Mouse (Mus musculus) limb, embryonic 12.5 days (tissue): Measurements from ENCODE around the gene Ppard. TPM values are rescaled to one million over a fixed set of nuclear protein-coding genes. Genes with fewer than 3 reads are reported as not detected.
"Not testable (repeated sequence)": the region's sequence is repeated elsewhere in the genome, so short reads cannot be mapped to it uniquely, and the experiment has no call there.

Source experiments
- ATAC-seq: fragments of 200-750 bp; cut with Nextera tagmentation; 2 replicates; pipeline ENCODE4 v1.8.0; 2017; ENCODE audit warnings: low read depth, moderate TSS enrichment; ENCODE audit not compliant: insufficient number of reproducible peaks, insufficient read depth, low FRiP score, low TSS enrichment
- H3K27ac ChIP-seq: fragments of 300-500 bp; sonication (generic); 2 replicates; pipeline ENCODE4 v1.5.1; 2016; ENCODE audit warnings: mild to moderate bottlenecking, moderate library complexity
- H3K27me3 ChIP-seq: fragments of 300-500 bp; sonication (generic); 2 replicates; pipeline ENCODE4 v1.6.1; 2016; ENCODE audit warnings: mild to moderate bottlenecking, moderate library complexity
- H3K36me3 ChIP-seq: fragments of 300-500 bp; sonication (generic); 2 replicates; pipeline ENCODE4 v1.6.1; 2016; ENCODE audit warnings: mild to moderate bottlenecking, moderate library complexity
- H3K4me1 ChIP-seq: fragments of 300-500 bp; sonication (generic); replicated peaks from 2 replicates; pipeline ENCODE4 v1.6.1; 2016
- H3K4me2 ChIP-seq: fragments of 300-500 bp; sonication (generic); 2 replicates; pipeline ENCODE4 v1.6.1; 2016; ENCODE audit warnings: mild to moderate bottlenecking, moderate library complexity
- H3K4me3 ChIP-seq: fragments of 300-500 bp; sonication (generic); replicated peaks from 2 replicates; pipeline ENCODE4 v1.5.1; 2016; ENCODE audit warnings: mild to moderate bottlenecking
- H3K9ac ChIP-seq: fragments of 300-500 bp; sonication (generic); replicated peaks from 2 replicates; pipeline ENCODE4 v1.6.1; 2016; ENCODE audit warnings: mild to moderate bottlenecking, moderate library complexity
- H3K9me3 ChIP-seq: fragments of 300-500 bp; sonication (generic); 2 replicates; pipeline ENCODE4 v1.6.1; 2016; ENCODE audit warnings: mild to moderate bottlenecking, moderate library complexity
- WGBS: fragments of 180-500 bp; shearing (Covaris S2); methylation state at CpG from one replicate; pipeline ENCODE4 v1.1.7; 2016; 5-methylcytosine and 5-hydroxymethylcytosine counted together
- polyA plus RNA-seq: library from polyadenylated mRNA; unstranded; fragments of >200 nt; fragmentation: Nextera tagmentation; extraction: Ambion mirVana; gene quantifications from 2 replicates; pipeline ENCODE4 v1.2.1, GENCODE M21; 2016

Gene Ppard
- polyA plus RNA-seq, 1 experiment from 2014 or later: 3.2 TPM

DNA sequence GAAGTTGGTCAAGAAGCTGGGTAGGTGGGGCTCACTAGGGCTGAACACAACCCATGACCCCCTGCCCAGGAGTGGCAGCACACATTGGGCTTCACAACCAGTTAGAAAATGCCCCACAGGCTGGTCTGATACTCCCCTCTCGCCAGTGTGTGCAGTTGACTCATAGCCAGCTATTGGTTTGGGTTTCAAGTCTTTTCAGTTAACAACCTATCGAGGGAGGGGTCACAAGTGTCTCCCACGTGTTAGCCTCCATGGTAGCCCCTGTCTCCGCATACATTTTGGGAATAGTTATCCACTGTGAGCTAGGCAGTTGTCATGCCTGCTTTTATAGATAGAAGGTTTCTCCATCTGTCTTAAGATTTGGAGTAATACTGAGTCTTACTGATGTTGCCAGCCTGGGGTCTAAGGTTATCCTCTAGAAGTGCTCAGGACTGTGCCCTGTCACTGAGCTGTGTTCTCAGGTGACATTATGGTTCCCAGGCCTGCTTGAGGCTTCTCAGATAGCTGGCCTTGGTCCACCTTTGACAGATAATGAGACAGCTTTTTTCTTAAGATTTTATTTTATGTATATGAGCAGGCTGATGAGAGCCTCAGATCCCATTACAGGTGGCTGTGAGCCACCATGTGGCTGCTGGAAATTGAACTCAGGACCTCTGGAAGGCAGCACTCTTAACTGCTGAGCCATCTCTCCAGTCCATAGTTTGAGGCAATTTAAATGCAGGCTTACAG, 97.2 kb downstream of the Ppard start:
- peaks cover 58% of the 10 kb centered on the region for H3K4me1 ChIP-seq
- WGBS: 5% methylated on average over 4 of the region's 4 CpGs
- H3K27ac ChIP-seq: peak overlapping the region; percentile 98

DNA sequence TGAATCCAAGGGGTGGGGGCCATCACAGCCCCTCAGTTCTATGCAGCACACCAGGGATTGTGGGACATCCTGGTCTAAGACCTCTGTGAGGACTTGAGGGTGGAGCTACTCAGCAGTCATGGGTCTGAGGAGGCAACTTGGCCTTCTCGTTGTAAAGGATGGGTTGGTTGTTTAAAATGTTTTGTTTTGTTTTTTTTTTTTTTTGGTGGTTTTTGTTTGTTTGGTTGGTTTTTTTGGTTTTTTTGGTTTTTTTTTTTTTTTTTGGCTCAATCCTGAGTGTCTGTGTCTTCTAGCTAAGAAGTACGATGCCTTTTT, 97.7 kb downstream of the Ppard start:
- Histone ChIP-seq H3K4me3 (peak overlapping the region; percentile 93), H3K36me3 (peaks cover 71% of the 10 kb centered on the region), H3K4me2 (peak overlapping the region; percentile 91), H3K27ac (0 out of 2 replicates have a peak overlapping the region, but pooled peaks have one; percentile 98), H3K27me3 (no peaks in the 10 kb centered on the region), H3K9me3 (no peaks in the 10 kb centered on the region), H3K9ac (peak overlapping the region; percentile 99), H3K4me1 (peaks cover 63% of the 10 kb centered on the region)
- no peak for ATAC-seq
- WGBS: 57% methylated on average over 2 of the region's 2 CpGs

More for the DNA sequence above, 97.2 kb downstream of the Ppard start:
- Histone ChIP-seq H3K9ac (peak overlapping the region; percentile 99), H3K9me3 (peaks cover under 1% of the 10 kb centered on the region; the same call in 1 of the 2 replicates), H3K4me3 (peak overlapping the region; percentile 93), H3K4me2 (peak overlapping the region; percentile 91), H3K27me3 (no peaks in the 10 kb centered on the region), H3K36me3 (peaks cover 71% of the 10 kb centered on the region)
- ATAC-seq: no peak

DNA sequence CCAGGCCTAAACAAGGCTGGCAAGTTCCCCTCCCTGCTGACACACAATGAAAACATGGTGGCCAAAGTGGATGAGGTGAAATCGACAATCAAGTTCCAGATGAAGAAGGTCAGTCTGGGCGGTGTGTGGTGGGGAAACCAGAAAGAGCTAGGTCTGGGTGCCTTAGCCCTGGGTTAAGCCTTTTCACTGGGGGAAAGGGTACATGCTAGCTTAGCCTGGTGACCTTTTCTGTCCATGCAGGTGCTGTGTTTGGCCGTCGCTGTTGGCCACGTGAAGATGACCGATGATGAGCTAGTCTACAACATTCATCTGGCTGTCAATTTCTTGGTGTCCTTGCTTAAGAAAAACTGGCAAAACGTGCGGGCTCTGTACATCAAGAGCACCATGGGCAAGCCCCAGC, 98.1 kb downstream of the Ppard start:
- Histone ChIP-seq H3K36me3 (peaks cover 73% of the 10 kb centered on the region), H3K4me1 (peaks cover 66% of the 10 kb centered on the region)
- not testable (repeated sequence) for H3K9me3 ChIP-seq, H3K4me2 ChIP-seq, H3K27me3 ChIP-seq, ATAC-seq, H3K9ac ChIP-seq, H3K27ac ChIP-seq, H3K4me3 ChIP-seq
- 58% methylated on average over 8 of the region's 8 CpGs for WGBS

DNA sequence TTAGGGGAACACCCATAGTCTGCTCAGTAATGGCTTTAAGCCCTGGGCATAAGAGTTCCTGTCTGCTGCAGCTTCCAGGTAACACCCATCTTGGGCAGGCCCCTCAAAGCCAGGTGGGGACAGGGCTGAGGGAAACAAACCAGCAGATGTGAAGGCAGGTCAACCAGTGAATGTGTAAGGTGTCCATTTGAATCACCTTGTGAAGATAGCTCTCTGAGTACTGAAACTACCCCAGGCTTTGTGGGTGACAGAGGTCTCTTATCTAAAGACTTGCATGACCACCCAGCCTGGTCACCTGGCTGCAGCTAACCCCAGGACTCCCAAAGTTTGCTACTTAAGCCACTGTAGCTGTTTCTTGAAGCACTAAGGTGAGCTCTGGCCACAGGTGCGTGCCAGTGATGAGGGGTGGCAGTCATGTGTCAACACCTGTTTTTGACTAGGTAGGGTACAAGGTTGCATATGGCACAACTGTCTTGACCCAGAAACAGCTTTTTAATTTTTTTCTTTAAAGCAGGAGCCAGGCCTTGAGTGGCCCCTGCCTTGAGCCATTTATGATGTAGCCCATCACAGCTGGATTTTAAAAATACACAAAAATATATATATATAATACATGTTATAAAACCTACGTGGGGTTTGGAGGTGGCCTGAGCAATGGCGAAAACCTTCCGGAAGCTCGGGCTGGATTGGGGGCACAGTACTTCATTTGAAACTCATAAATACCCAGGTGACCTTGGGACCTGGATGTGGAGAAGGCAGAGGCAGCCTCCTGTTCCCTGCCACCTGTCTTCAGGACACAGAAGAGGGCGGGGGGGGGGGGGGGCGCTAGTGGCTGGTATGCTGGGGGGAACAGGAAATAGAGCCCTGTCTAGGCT, 99.0 kb downstream of the Ppard start:
- no peak overlapping the region for H3K4me3 ChIP-seq
- H3K9ac ChIP-seq: no peak overlapping the region
- H3K4me2 ChIP-seq: no peak overlapping the region
- H3K9me3 ChIP-seq: no peaks in the 10 kb centered on the region
- peak overlapping the region; percentile 47; the same call in 1 of the 2 replicates for H3K27ac ChIP-seq
- ATAC-seq: no peak
- H3K36me3 ChIP-seq: peaks cover 73% of the 10 kb centered on the region
- no peaks in the 10 kb centered on the region for H3K27me3 ChIP-seq
- H3K4me1 ChIP-seq: peaks cover 67% of the 10 kb centered on the region
- 19% methylated on average over 7 of the region's 7 CpGs for WGBS

DNA sequence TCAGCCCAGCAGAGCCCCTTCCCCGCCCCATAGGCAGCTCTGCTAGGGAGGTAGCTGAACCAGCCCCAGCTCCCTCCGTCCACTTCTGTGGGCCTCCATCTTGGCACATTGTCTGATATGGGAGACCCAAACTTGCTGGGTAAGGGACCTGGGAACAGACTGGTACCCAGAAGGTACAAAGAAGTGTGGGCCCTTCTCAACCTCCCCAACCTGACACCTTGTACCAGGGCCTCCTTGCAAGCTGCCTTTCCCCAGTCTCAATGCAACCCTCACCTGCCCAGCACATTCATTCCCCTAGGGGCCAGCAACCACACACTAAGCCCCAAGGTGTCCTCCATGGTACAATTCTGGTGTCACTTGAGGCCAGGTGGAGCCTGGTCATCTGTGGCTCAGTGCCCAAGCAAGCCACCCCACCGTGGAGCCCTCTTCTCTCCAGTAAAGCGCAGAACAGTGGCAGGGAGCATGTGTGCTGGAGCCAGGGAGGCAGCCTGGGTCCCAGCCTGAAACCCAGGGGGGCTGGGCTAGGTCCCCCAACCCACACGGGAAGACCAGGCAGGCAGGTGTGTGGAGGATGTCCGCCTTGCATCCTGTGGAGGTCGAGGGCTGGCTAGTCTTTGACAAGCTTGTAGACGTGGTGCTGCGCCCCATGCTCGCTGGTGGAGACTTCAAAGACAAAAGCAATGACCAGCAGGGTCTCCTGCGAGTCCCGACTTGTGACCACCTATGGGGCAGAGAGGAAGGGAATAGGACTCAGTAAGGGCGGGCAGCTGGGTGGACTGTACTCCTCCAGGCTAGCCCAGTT, 99.8 kb downstream of the Ppard start:
- Histone ChIP-seq H3K4me3 (no peak overlapping the region), H3K9ac (no peak overlapping the region), H3K27me3 (no peaks in the 10 kb centered on the region), H3K27ac (peak overlapping the region; percentile 41), H3K36me3 (peaks cover 78% of the 10 kb centered on the region), H3K4me2 (peak overlapping the region; percentile 4; the same call in 1 of the 2 replicates), H3K4me1 (peaks cover 61% of the 10 kb centered on the region), H3K9me3 (no peaks in the 10 kb centered on the region)
- no peak for ATAC-seq
- WGBS: 44% methylated on average over 13 of the region's 13 CpGs

DNA sequence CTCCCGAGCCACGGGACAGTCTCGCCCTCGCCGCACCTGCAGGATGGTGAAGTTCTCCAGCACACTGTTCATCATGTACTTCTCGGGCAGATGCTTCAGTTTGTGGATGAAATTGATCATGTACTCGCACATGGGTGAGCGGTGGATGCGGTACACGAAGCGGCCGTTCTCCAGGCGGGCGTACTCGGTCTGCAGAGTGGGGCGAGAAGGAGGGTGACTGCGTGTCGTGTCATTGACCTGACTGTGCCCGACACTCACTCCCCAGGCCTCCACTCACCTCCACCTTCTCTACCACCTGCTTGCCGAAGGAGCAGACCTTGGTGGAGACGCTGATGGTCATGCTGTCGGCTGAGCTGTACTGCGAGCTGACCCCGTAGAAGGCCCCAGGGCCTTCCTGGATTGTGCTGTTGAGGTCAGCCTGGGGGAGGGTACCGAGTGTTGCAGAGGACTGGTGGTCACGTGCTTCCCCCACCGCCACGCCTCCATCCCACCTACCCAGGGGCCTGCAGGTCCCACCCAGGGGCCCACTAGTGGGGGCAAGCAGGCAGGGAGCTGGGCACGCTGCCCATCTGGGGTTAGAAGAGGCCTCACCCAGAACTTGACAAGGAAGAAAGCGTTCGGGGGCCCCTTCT, 100.5 kb downstream of the Ppard start:
- WGBS: 45% methylated on average over 31 of the region's 31 CpGs
- Histone ChIP-seq H3K4me1 (peaks cover 54% of the 10 kb centered on the region), H3K4me2 (peak overlapping the region; percentile 5; the same call in 1 of the 2 replicates), H3K27me3 (no peaks in the 10 kb centered on the region), H3K27ac (peak overlapping the region; percentile 41), H3K4me3 (no peak overlapping the region), H3K36me3 (peaks cover 85% of the 10 kb centered on the region), H3K9me3 (no peaks in the 10 kb centered on the region), H3K9ac (peak overlapping the region; percentile 37; the same call in 1 of the 2 replicates)
- ATAC-seq: no peak

DNA sequence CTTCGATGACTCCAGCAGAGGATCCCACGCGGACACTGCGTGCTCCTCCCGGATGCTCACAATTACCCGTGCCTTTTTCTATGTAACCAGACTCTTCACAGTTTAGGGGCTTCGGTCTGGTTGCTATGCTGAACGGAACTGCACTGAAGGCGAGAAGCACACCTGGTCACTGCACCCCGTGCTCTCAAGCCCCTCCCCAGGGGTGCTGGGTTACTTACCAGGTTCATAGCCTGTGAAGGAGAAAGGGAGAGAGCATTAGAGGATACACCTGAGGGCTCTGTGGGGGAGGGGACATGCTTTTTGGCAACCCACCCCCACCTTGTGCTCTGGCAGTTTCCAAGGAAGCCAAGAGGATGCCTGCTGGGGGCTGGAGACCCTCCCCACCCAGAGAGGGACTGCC, 102.8 kb downstream of the Ppard start:
- H3K27ac ChIP-seq: no peak overlapping the region
- WGBS: 72% methylated on average over 10 of the region's 10 CpGs
- H3K9ac ChIP-seq: no peak overlapping the region

DNA sequence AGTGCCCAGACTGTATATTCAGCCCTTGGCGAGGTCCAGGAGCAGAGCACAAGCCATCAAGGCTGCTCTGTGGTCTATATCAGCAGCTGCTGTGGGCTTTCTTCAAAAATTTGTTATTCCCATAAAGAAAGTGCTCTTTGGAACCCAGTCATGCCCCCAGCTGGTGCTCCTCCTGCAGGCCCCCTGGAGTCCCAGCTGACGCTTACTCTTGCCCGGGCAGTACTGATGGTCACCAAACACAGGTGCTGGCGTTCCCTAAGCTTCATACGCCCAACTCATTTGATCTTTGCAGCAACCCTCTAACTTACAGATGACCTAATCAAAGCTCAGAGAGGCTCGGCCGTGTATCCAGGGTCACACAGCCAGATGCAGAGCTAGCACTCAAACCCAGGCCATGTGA, 105.0 kb downstream of the Ppard start:
- Histone ChIP-seq H3K4me1 (peaks cover 46% of the 10 kb centered on the region), H3K36me3 (peaks cover 84% of the 10 kb centered on the region)
- WGBS: 88% methylated on average over 7 of the region's 7 CpGs

More for the DNA sequence above, 102.8 kb downstream of the Ppard start:
- Histone ChIP-seq H3K27me3 (no peaks in the 10 kb centered on the region), H3K4me2 (no peak overlapping the region), H3K36me3 (peaks cover 95% of the 10 kb centered on the region), H3K4me1 (peaks cover 42% of the 10 kb centered on the region), H3K9me3 (no peaks in the 10 kb centered on the region), H3K4me3 (no peak overlapping the region)
- no peak for ATAC-seq

DNA sequence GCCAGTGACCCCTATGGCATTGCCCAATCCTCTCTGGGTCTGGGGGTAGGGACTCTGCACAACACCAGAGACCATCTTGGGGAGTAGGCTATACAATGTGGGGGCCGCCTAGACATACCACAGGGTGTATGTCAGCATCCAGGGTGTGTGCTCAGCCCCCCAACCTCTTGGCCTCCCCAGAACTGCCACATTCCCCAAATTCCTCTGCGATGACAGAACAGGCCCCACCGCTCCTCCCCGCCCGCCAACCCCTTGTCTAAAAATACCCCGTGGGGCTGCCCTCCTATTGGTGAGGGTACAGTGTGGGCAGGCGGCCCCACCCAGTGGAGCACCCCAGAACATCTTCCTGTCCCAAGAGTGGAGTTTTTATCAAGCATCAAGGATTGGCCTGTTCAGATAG, 108.1 kb downstream of the Ppard start:
- Histone ChIP-seq H3K27me3 (no peaks in the 10 kb centered on the region), H3K36me3 (peaks cover 59% of the 10 kb centered on the region), H3K4me1 (peaks cover 50% of the 10 kb centered on the region), H3K9ac (no peak overlapping the region; the same call in 1 of the 2 replicates), H3K9me3 (no peaks in the 10 kb centered on the region), H3K4me3 (peak overlapping the region; percentile 2), H3K4me2 (peak overlapping the region; percentile 50), H3K27ac (peak overlapping the region; percentile 24; the same call in 1 of the 2 replicates)
- WGBS: 79% methylated on average over 7 of the region's 7 CpGs
- no peak for ATAC-seq

More for the DNA sequence above, 105.0 kb downstream of the Ppard start:
- no peak overlapping the region for H3K9ac ChIP-seq
- no peak overlapping the region for H3K4me2 ChIP-seq
- no peak for ATAC-seq
- no peak overlapping the region for H3K4me3 ChIP-seq
- H3K27ac ChIP-seq: no peak overlapping the region
- H3K27me3 ChIP-seq: no peaks in the 10 kb centered on the region
- H3K9me3 ChIP-seq: no peaks in the 10 kb centered on the region

DNA sequence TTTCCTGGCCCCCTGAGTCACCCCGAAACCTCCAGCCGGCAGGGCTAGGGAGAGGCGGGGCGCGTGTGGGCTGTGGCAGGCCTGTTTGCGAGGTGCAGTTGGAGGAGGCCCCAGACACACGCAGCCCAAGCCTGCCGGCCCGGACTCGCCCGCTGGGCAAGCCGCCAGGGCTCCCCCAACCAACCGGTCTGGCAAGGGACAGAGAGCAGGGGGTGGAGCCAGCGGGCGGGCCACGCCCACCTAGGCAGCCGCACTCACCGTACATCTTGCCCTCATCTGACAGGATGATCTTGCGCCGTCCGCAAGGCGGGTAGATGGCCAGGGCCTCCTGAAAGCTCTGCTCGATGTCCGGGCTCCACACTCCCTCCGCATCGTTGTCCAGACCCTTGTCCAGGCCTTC, 108.6 kb downstream of the Ppard start:
- H3K4me1 ChIP-seq: peaks cover 54% of the 10 kb centered on the region
- H3K27ac ChIP-seq: peak overlapping the region; percentile 24; the same call in 1 of the 2 replicates
- no peak overlapping the region; the same call in 1 of the 2 replicates for H3K9ac ChIP-seq
- H3K9me3 ChIP-seq: no peaks in the 10 kb centered on the region
- peak overlapping the region; percentile 50 for H3K4me2 ChIP-seq
- peaks cover 54% of the 10 kb centered on the region for H3K36me3 ChIP-seq
- WGBS: 7% methylated on average over 26 of the region's 26 CpGs
- peak overlapping the region; percentile 2 for H3K4me3 ChIP-seq
- ATAC-seq: peak; percentile 48; the same call in 1 of the 2 replicates
- H3K27me3 ChIP-seq: no peaks in the 10 kb centered on the region
